Comparison of ENCODE assay signal across 8 mouse cellular contexts in genomic region chr2:181591528-181592085, GRCm38 (mm10). TPM values are rescaled to one million over a fixed set of nuclear protein-coding genes. Genes with fewer than 3 reads are reported as not detected.
DNase-seq lines count a peak whose midpoint lies in the region; ATAC-seq and TF ChIP-seq lines count a peak whose summit lies in the region.

Prpf6 (plus strand) TSS chr2:181591868.

- TF ChIP-seq CTCF in bone marrow, adult 2 months (IDR thresholded peaks at IDR 0.05; ENCODE audit: control insufficient read depth, insufficient read depth, low read length), result no peak

- no peaks in the 10 kb centered on the region for H3K27me3 ChIP-seq in lung, embryonic 15.5 days
- H3K27me3 ChIP-seq in intestine, embryonic 14.5 days (replicated peaks; ENCODE audit: control insufficient read depth, insufficient read depth, low read length), result no peaks in the 10 kb centered on the region
- no peaks in the 10 kb centered on the region for H3K27me3 ChIP-seq in limb, embryonic 15.5 days
- no peaks in the 10 kb centered on the region for H3K27me3 ChIP-seq in neural tube, embryonic 13.5 days

- no peak for TF ChIP-seq POLR2A in bone marrow, adult 2 months (IDR thresholded peaks at IDR 0.05; ENCODE audit: borderline replicate concordance, control insufficient read depth, low read depth, low read length)

- peak within 1 kb of the TSS; percentile 82 for H3K4me3 ChIP-seq in lung, embryonic 15.5 days
- peak within 1 kb of the TSS; percentile 89 for H3K4me3 ChIP-seq in bone marrow, adult 2 months (replicated peaks; ENCODE audit: control insufficient read depth, low read depth, low read length)
- peak within 1 kb of the TSS; percentile 95 for H3K4me3 ChIP-seq in intestine, embryonic 14.5 days (ENCODE audit: low read depth, low read length)
- H3K4me3 ChIP-seq in limb, embryonic 15.5 days, result peak within 1 kb of the TSS; percentile 98
- H3K4me3 ChIP-seq in neural tube, embryonic 13.5 days, result peak within 1 kb of the TSS; percentile 90

- peaks cover 11% of the 10 kb centered on the region for H3K4me1 ChIP-seq in lung, embryonic 15.5 days
- no peaks in the 10 kb centered on the region for H3K4me1 ChIP-seq in bone marrow, adult 2 months (ENCODE audit: control insufficient read depth, insufficient read depth, low read length)
- peaks cover 9% of the 10 kb centered on the region; the same call in 1 of the 2 replicates for H3K4me1 ChIP-seq in intestine, embryonic 14.5 days (replicated peaks; ENCODE audit: control insufficient read depth, insufficient read depth, low read length)
- H3K4me1 ChIP-seq in limb, embryonic 15.5 days, result peaks cover 22% of the 10 kb centered on the region
- H3K4me1 ChIP-seq in neural tube, embryonic 13.5 days (replicated peaks), result peaks cover 31% of the 10 kb centered on the region

- no peaks in the 10 kb centered on the region for H3K9me3 ChIP-seq in lung, embryonic 15.5 days
- no peaks in the 10 kb centered on the region for H3K9me3 ChIP-seq in intestine, embryonic 14.5 days (ENCODE audit: control insufficient read depth, low read length)
- H3K9me3 ChIP-seq in limb, embryonic 15.5 days, result no peaks in the 10 kb centered on the region
- no peaks in the 10 kb centered on the region for H3K9me3 ChIP-seq in neural tube, embryonic 13.5 days

- H3K9ac ChIP-seq in lung, embryonic 15.5 days, result peak within 1 kb of the TSS; percentile 95
- H3K9ac ChIP-seq in intestine, embryonic 14.5 days (ENCODE audit: low read length), result peak within 1 kb of the TSS; percentile 85
- peak within 1 kb of the TSS; percentile 93 for H3K9ac ChIP-seq in limb, embryonic 15.5 days
- peak within 1 kb of the TSS; percentile 99 for H3K9ac ChIP-seq in neural tube, embryonic 13.5 days

- H3K27ac ChIP-seq in lung, embryonic 15.5 days, result peak within 1 kb of the TSS; percentile 84
- peak within 1 kb of the TSS; percentile 82 for H3K27ac ChIP-seq in bone marrow, adult 2 months (ENCODE audit: control insufficient read depth, insufficient read depth, low read depth, low read length, poor library complexity)
- peak within 1 kb of the TSS; percentile 65 for H3K27ac ChIP-seq in intestine, embryonic 14.5 days (ENCODE audit: low read depth)
- H3K27ac ChIP-seq in limb, embryonic 15.5 days, result peak within 1 kb of the TSS; percentile 87
- H3K27ac ChIP-seq in neural tube, embryonic 13.5 days (replicated peaks), result peak within 1 kb of the TSS; percentile 89

- H3K4me2 ChIP-seq in lung, embryonic 15.5 days, result peak within 1 kb of the TSS; percentile 67
- H3K4me2 ChIP-seq in intestine, embryonic 14.5 days (ENCODE audit: low read length), result peak within 1 kb of the TSS; percentile 85
- peak within 1 kb of the TSS; percentile 71 for H3K4me2 ChIP-seq in limb, embryonic 15.5 days
- peak within 1 kb of the TSS; percentile 94 for H3K4me2 ChIP-seq in neural tube, embryonic 13.5 days

- ATAC-seq in lung, embryonic 15.5 days (ENCODE audit: borderline replicate concordance, extremely low read depth, low FRiP score, low TSS enrichment), result no peak; the same call in 1 of the 2 replicates
- peak; percentile 12; the same call in 1 of the 2 replicates for ATAC-seq in intestine, embryonic 14.5 days (replicated peaks; ENCODE audit: low FRiP score, low TSS enrichment, low read depth)
- ATAC-seq in limb, embryonic 15.5 days (ENCODE audit: insufficient number of reproducible peaks, low FRiP score, low TSS enrichment, low read depth), result no peak
- ATAC-seq in neural tube, embryonic 13.5 days (ENCODE audit: low read depth), result peak; percentile 9; the same call in 1 of the 2 replicates

- 11% methylated on average over 5 of the region's 5 CpGs for WGBS in lung, embryonic 15.5 days
- 7% methylated on average over 5 of the region's 5 CpGs for whole genome bisulfite sequencing in bone marrow, adult 2 months
- WGBS in intestine, embryonic 14.5 days, result 6% methylated on average over 5 of the region's 5 CpGs
- 14% methylated on average over 5 of the region's 5 CpGs for WGBS in limb, embryonic 15.5 days
- 19% methylated on average over 5 of the region's 5 CpGs for WGBS in neural tube, embryonic 13.5 days

- H3K36me3 ChIP-seq in lung, embryonic 15.5 days, result peaks cover 40% of the 10 kb centered on the region
- H3K36me3 ChIP-seq in intestine, embryonic 14.5 days (ENCODE audit: control insufficient read depth, insufficient read depth, low read length), result peaks cover 41% of the 10 kb centered on the region
- H3K36me3 ChIP-seq in limb, embryonic 15.5 days, result peaks cover 41% of the 10 kb centered on the region
- peaks cover 55% of the 10 kb centered on the region for H3K36me3 ChIP-seq in neural tube, embryonic 13.5 days

- intact Hi-C loops in gastrocnemius, postnatal 36 days (cut with DNase I), result loop anchor here (10.0 kb wide), 1 partner anchor 407 kb away; the partner anchor contains the start of gene Ppdpf

- DNase-seq in lung, adult 18-20 months, result no peak
- no peak for DNase-seq in gastrocnemius, postnatal 36 days
- DNase-seq in intestine, embryonic 14.5 days (ENCODE audit: low spot score), result peak; percentile 71
- DNase-seq in right cerebral cortex, adult 18-20 months, result no peak

RNA-seq across cellular contexts. Expression of gene Prpf6, which starts in this region (rescaled TPM):
- polyA plus RNA-seq in lung, embryonic 15.5 days (2015; fragmentation: Nextera tagmentation; extraction: Ambion mirVana), result 60.8 and 61.9 TPM in 2 replicates
- polyA plus RNA-seq in bone marrow, adult 2 months (2011; ENCODE audit: insufficient read depth, insufficient read length, low replicate concordance, missing spikeins), result 15.7 and 27.7 TPM in 2 replicates
- total RNA-seq in gastrocnemius, postnatal 36 days (2021), result 10 to 100 TPM; 23.0 to 29.8 TPM
- 53.6 and 59.9 TPM in 2 replicates for polyA plus RNA-seq in intestine, embryonic 14.5 days (2014; fragmentation: Nextera tagmentation; extraction: Ambion mirVana)
- polyA plus RNA-seq in limb, embryonic 15.5 days (2015; fragmentation: Nextera tagmentation; extraction: Ambion mirVana), result 63.3 and 63.7 TPM in 2 replicates
- polyA plus RNA-seq in neural tube, embryonic 13.5 days (2015; fragmentation: Nextera tagmentation; extraction: Ambion mirVana), result 63.1 and 65.6 TPM in 2 replicates

Comparison
In these comparisons a context has a peak if more than half of its experiments do, and no peak if none do; other contexts are left out.
1. ATAC-seq: peak in intestine, embryonic 14.5 days (single experiment) and neural tube, embryonic 13.5 days (single experiment); none in lung, embryonic 15.5 days (single experiment) and limb, embryonic 15.5 days (single experiment).
2. Peak in every context shown above with its lines, with median percentiles within 50 percentile points of each other: H3K27ac ChIP-seq, H3K4me2 ChIP-seq, H3K4me3 ChIP-seq and H3K9ac ChIP-seq.